Mouse (Mus musculus) T-cell, adult 2 months (primary cell): Measurements from ENCODE around the gene Zfp81.
"Not testable (repeated sequence)": the region's sequence is repeated elsewhere in the genome, so short reads cannot be mapped to it uniquely, and the experiment has no call there.

Experiments used
- DNase-seq: peaks from one replicate; pipeline ENCODE4 v3.0.0; 2022; ENCODE audit warnings: low spot score

Zfp81 gene

DNA sequence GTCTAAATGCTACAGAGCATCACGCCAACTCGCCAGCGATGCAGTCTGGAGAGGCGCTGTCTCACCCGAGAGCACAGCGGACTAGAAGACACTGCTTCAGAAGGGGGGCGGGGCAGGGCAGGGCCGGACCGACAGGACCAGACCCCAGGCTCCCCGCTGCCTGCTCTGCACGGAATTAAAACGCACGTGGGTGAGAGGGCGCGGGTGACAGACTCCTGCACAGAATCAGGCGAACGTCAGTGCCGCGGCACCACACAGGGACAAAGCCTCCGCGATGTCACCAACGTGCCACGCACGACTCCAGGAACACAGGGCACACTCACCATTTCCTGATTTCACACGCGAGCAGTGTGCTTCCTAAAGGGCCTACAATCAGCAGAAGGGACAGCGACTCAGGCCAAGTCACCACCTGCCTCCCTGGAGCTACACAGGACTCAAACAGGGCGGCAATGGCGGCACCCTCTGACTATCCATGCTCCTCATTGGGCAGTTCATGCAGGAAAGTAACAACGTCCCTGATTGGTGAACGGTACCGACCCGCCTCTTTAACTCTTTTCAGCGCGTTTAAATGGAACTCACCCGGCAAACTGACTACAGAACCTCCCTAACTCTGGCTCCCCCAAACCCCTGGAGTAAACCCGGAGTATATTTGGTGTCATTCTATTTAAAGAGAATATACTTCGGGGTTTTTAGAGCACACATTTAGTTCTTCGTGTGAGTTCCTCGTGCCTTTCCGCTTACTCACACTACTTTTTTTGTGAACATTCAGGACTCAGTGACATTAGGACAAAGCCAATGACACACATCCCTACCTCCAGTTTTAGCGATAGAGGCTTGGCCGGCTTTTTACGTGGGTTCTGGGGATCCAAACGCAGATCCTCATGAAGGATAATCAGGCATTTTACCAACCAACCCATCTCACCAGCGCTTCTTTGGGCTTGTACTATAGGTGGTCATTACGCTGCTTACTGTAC is at the start of gene Zfp81:
Zfp81 (minus strand) TSS at position 468 of the 974 bp plus-strand sequence.
- peak; percentile 86 for DNase-seq

DNA sequence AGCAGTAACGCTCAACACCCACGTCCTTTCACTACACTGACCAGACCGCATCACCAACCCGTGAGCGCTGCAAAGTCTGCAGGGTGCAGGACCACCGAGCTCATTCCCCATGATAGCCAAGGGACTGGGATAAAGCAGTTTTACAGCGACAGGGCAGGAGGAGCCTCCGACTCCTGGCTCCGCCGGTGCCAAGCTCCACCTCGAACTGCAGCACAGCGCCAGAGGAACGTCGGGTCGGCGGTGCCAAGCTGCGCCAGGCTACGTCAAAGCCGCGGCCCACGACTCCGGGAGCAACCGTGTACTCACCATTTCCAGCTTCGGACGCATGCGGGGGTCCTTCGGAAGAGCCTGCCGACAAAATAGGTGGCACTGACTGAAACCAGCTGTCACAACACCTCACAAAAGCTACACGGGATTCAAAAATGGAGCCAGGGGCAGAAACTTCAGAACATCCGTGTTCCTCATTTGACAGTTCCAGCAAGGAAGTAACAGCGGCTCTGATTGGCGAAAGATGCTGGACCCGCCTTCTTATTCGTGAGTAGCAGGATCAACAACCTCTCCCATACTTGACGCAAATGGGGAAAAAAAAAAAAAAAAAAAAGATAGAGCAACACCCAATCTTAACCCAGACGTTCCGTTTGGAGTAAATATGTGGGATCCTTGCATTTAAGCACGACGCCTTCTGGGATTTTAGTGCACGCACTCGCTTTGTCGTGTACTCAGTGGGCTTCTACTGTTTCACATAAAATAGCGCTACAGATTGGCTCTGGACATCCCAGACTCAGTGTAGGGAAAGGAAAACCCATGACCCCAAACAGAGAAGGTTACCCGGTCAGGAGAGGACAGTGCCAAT is 35.7 kb upstream of the Zfp81 start, which contains the start of gene Zfp101:
Zfp101 (minus strand) TSS at position 460 of the 853 bp plus-strand sequence.
- peak; percentile 89 for DNase-seq

DNA sequence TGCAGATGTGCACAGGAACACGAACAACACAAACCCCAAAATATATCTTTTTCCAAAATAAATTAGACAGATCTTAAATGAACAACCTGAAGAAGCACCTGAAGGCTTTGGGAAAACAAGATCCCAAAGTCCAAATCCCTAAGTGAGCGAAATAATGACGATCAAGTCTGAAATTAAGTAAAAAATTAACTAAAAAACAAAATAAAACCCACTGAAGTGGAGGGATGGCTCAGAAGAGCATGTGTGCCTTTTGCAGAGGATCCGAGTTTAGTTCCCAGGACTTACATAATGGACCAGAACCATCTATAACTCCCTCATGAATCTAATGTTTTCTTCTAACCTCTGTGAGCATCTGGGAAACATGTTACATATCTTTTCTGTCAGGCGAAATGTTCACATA is 33.6 kb upstream of the Zfp81 start:
- DNase-seq: no peak

DNA sequence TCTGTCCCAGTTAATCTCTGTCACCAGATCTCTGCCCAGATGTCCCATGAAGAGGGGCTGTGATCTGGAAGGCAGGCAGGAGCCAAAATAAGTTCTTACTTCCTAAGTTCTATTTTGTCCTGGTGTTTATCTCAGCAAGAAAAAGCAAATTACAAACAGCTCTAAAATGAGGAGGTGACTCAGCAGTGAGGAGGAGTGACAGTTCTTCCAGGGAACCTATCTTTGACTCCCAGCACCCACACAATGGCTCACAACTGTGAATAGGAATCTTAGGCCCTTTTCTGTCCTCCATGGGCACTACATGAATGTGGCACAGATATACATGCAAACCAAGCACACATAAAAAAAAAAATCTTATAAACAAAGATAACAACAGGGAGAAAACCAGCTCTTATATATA is 27.0 kb upstream of the Zfp81 start:
- no peak for DNase-seq

DNA sequence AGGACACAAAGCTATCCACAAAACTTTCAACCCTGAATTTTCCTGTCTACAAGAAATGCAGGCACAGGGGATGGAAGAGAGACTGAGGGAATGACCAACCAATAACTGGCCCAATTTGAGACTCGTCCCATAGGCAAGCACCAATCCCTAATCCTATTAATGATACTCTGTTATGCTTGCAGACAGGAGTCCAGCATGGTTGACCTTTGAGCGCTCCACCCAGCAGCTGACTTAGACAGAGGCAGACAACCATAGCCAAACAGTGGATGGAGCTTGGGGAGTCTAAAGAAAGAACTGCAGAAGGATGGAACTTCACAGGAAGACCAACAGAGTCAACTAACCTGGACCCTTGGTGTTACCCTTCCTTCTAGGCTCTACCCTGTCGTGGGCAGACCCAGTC is 14.1 kb upstream of the Zfp81 start:
- no peak for DNase-seq

DNA sequence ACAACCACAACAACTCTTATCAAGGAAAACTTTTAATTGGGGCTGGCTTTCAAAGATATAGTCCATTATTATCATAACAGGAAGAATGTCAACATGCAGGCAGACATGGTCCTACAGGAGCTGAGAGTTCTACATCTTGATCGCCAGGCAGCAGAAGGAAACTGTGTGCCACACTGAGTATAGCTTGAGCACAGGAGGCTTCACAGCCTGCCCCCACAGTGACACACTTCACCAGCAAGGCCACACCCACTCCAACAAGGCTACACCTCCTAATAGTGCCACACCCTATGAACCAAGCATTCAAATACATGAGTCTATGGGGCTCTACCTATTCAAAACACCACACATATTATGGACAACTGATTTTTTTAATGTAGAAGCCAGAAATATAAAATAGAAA is 5.7 kb downstream of the Zfp81 start:
- no peak for DNase-seq

DNA sequence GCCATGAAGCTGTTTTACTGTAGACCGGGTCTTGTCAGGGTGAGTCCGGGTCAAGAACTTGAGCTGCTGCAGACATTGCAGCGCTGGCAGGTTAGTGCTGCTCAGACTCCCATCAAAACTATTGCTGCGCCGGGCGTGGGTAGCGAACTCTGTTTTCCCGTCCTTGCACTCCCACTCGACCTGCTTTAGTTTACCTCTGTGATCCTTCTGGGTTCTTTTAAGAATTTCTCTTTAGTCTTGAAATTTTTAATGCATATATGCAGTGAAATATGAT is 68.9 kb downstream of the Zfp81 start:
- not testable (repeated sequence) for DNase-seq

DNA sequence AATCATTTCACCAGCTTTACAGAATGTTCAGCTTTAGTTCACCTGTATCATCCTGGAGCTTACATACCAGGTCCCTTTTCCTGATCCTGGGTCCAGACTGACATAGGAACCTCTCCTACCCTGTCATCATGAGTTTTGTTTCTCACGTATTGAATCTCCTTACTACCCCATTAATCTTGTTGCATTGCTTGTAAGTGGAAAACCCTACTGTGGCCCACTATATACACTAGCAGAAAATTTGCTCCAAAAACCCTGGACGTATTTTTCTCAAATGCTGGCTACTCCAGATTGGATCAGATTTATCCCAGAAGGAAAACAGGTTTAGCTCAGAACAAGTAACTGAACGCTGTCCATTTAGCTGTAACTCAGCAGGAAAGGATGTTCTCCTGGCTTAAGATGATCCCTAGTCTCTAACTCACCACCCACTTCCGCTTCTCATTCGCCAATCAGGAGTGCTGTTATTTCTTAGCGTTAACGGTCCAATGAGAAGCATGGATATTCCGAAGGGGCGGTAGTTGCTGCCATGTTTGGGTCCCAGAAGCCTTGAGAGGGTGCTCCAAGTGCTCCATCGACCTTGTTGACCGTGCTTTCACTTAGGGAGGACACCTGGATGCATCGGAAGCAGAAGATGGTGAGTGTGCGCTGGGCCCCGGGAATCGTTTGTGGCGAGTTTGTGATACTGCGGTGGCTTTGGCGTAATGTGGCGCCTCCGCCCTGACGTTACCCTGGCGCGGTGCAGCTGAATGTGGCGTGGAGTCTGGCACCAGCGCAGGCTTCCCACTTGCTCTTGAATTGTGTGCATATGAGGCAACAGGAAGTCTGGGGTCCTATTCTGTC is 69.4 kb downstream of the Zfp81 start, which contains the start of gene Zfp955b:
Zfp955b (plus strand) TSS at position 506 of the 837 bp plus-strand sequence.
- DNase-seq: not testable (repeated sequence)
